Mouse (Mus musculus): ENCODE results near the gene Adamtsl4. TPM values are rescaled to one million over a fixed set of nuclear protein-coding genes. Genes with fewer than 3 reads are reported as not detected.
A peak's percentile ranks its signal among the peaks of the same experiment; 100 is the strongest.
"Not testable (repeated sequence)": the region's sequence is repeated elsewhere in the genome, so short reads cannot be mapped to it uniquely, and the experiment has no call there.

Adamtsl4 gene
- polyA plus RNA-seq, 1 experiment from 2014 or later, result 0.56 TPM

GRCm38 (mm10) chr3:95663486-95663885 is 24.2 kb downstream of the Adamtsl4 start:
- no peak overlapping the region for H3K27ac ChIP-seq (replicated peaks)
- 90% methylated on average over 2 of the region's 2 CpGs for WGBS

GRCm38 (mm10) chr3:95662724-95663449 is 24.8 kb downstream of the Adamtsl4 start:
- H3K4me2 ChIP-seq (replicated peaks), result no peak overlapping the region
- no peak overlapping the region for H3K9ac ChIP-seq (replicated peaks)
- ATAC-seq (replicated peaks), result no peak
- peaks cover 36% of the 10 kb centered on the region for H3K36me3 ChIP-seq
- no peak overlapping the region for H3K27ac ChIP-seq (replicated peaks)
- no peaks in the 10 kb centered on the region for H3K9me3 ChIP-seq
- peaks cover 60% of the 10 kb centered on the region for H3K4me1 ChIP-seq
- H3K27me3 ChIP-seq, result no peaks in the 10 kb centered on the region
- H3K4me3 ChIP-seq, result no peak overlapping the region
- 86% methylated on average over 7 of the region's 7 CpGs for WGBS

More at GRCm38 (mm10) chr3:95663486-95663885, 24.2 kb downstream of the Adamtsl4 start:
- H3K4me1 ChIP-seq, result peaks cover 65% of the 10 kb centered on the region
- H3K9me3 ChIP-seq, result no peaks in the 10 kb centered on the region
- no peaks in the 10 kb centered on the region for H3K27me3 ChIP-seq
- peaks cover 36% of the 10 kb centered on the region for H3K36me3 ChIP-seq
- no peak for ATAC-seq (replicated peaks)
- no peak overlapping the region for H3K4me3 ChIP-seq
- no peak overlapping the region for H3K4me2 ChIP-seq (replicated peaks)
- no peak overlapping the region for H3K9ac ChIP-seq (replicated peaks)

DNA sequence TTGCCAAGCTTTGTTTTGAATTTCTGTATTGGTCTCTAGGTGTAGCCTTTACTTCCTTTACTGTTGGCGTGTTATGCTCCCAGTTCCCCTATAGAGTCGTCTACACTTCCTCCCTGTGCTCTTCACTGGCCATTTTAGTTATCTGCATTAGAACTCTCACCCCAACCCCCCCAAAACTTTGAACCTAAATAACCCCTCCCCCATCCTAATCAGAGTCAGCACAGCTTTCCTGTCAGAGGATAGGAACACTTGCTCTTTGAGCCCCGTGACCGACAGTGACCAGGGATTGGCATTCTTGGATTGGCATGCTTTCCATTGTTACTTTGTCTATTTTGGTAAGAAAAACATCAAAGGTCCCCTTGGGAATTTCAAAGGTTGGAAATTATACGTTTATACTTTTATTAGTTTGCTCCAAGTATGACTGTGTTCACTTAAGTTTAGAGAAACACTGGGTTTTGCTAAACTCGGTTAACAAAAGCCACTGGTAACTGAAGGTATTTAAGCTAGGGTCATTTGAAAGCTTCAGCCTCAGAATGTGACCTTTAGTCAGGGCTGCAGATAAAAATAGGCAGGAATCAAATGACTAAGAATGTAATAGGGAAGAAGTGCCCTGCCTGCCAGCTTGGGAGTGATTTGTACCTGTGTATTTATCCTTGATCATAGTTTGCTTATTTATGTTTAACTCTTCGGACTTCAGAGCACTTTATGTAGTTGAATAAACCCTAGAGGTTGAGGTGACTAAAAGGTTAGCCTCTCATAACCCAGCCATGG is 25.6 kb downstream of the Adamtsl4 start:
- Histone ChIP-seq H3K4me3 (no peak overlapping the region), H3K9me3 (no peaks in the 10 kb centered on the region), H3K4me2 (replicated peaks) (no peak overlapping the region), H3K4me1 (peaks cover 56% of the 10 kb centered on the region), H3K9ac (replicated peaks) (no peak overlapping the region), H3K27ac (replicated peaks) (no peak overlapping the region), H3K36me3 (peaks cover 36% of the 10 kb centered on the region), H3K27me3 (no peaks in the 10 kb centered on the region)
- WGBS, result 80% methylated on average over 7 of the region's 7 CpGs
- no peak for ATAC-seq (replicated peaks)

GRCm38 (mm10) chr3:95660788-95661478 is 26.8 kb downstream of the Adamtsl4 start:
- Histone ChIP-seq H3K9ac (replicated peaks) (peak overlapping the region; percentile 99), H3K27ac (replicated peaks) (no peak overlapping the region), H3K4me3 (peak overlapping the region; percentile 80), H3K9me3 (no peaks in the 10 kb centered on the region), H3K4me2 (replicated peaks) (peak overlapping the region; percentile 79), H3K27me3 (no peaks in the 10 kb centered on the region), H3K4me1 (peaks cover 45% of the 10 kb centered on the region), H3K36me3 (peaks cover 33% of the 10 kb centered on the region)
- ATAC-seq (replicated peaks), result no peak
- 50% methylated on average over 2 of the region's 2 CpGs for WGBS

GRCm38 (mm10) chr3:95659948-95660347 is 27.8 kb downstream of the Adamtsl4 start:
- peaks cover 28% of the 10 kb centered on the region for H3K36me3 ChIP-seq
- H3K4me3 ChIP-seq, result peak overlapping the region; percentile 80
- H3K4me2 ChIP-seq (replicated peaks), result peak overlapping the region; percentile 79
- H3K27ac ChIP-seq (replicated peaks), result peak overlapping the region; percentile 98
- no peaks in the 10 kb centered on the region for H3K9me3 ChIP-seq
- no peak for ATAC-seq (replicated peaks)
- WGBS, result 2% methylated on average over 8 of the region's 8 CpGs
- no peaks in the 10 kb centered on the region for H3K27me3 ChIP-seq
- peak overlapping the region; percentile 99 for H3K9ac ChIP-seq (replicated peaks)
- H3K4me1 ChIP-seq, result peaks cover 45% of the 10 kb centered on the region

GRCm38 (mm10) chr3:95658868-95659712 is 28.6 kb downstream of the Adamtsl4 start:
- Histone ChIP-seq H3K36me3 (peaks cover 27% of the 10 kb centered on the region), H3K27ac (replicated peaks) (peak overlapping the region; percentile 98), H3K9me3 (no peaks in the 10 kb centered on the region), H3K9ac (replicated peaks) (peak overlapping the region; percentile 99), H3K27me3 (no peaks in the 10 kb centered on the region), H3K4me1 (peaks cover 43% of the 10 kb centered on the region), H3K4me2 (replicated peaks) (peak overlapping the region; percentile 79), H3K4me3 (peak overlapping the region; percentile 80)
- under 1% methylated on average over 110 of the region's 113 CpGs for whole genome bisulfite sequencing
- peak; percentile 60 for ATAC-seq (replicated peaks)

GRCm38 (mm10) chr3:95658236-95658867 is 29.4 kb downstream of the Adamtsl4 start, which contains the start of gene Mcl1:
Gene Mcl1 (plus strand): TSS chr3:95658788.
- Histone ChIP-seq H3K4me1 (peaks cover 37% of the 10 kb centered on the region), H3K27me3 (no peaks in the 10 kb centered on the region), H3K36me3 (peaks cover 20% of the 10 kb centered on the region), H3K9ac (replicated peaks) (peak within 1 kb of the TSS; percentile 99), H3K4me2 (replicated peaks) (peak within 1 kb of the TSS; percentile 79), H3K27ac (replicated peaks) (peak within 1 kb of the TSS; percentile 98), H3K4me3 (peak within 1 kb of the TSS; percentile 80), H3K9me3 (no peaks in the 10 kb centered on the region)
- peak; percentile 99 for ATAC-seq (replicated peaks)
- under 1% methylated on average over 43 of the region's 43 CpGs for WGBS

GRCm38 (mm10) chr3:95657711-95658110 is 30.0 kb downstream of the Adamtsl4 start:
- ATAC-seq (replicated peaks), result no peak
- no peaks in the 10 kb centered on the region for H3K27me3 ChIP-seq
- peaks cover 17% of the 10 kb centered on the region; the same call in 1 of the 2 replicates for H3K36me3 ChIP-seq
- peak overlapping the region; percentile 99; the same call in 1 of the 2 replicates for H3K9ac ChIP-seq (replicated peaks)
- H3K27ac ChIP-seq (replicated peaks), result peak overlapping the region; percentile 98
- H3K4me2 ChIP-seq (replicated peaks), result peak overlapping the region; percentile 79; the same call in 1 of the 2 replicates
- peaks cover 30% of the 10 kb centered on the region for H3K4me1 ChIP-seq
- peak overlapping the region; percentile 80 for H3K4me3 ChIP-seq
- no peaks in the 10 kb centered on the region for H3K9me3 ChIP-seq
- 92% methylated on average over 3 of the region's 3 CpGs for WGBS

- 94% methylated on average over 3 of the region's 3 CpGs for WGBS
These were observed 30.6 kb downstream of the Adamtsl4 start for GRCm38 (mm10) chr3:95657108-95657507.

DNA sequence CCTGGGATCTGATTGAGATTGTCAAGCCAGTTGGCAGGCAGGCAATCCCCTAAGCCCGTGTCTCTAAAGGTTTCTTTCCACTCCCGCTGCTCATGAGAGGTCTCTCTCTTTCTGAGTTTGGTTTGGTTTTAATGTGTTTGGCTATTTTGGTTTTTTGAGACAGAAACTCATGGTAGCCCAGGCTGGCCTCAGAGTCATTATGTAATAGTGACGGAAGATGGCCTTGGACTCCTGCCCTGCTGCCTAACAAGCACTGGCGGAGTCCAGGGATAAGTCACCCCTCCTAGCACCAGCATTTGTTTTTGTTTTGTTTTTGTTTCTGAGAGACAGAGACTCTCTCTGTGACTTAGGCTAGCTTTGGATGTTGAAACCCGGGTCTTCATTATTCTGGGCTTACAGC is 32.3 kb downstream of the Adamtsl4 start:
- H3K9me3 ChIP-seq, result no peaks in the 10 kb centered on the region
- H3K4me1 ChIP-seq, result peaks cover 8% of the 10 kb centered on the region
- H3K4me3 ChIP-seq, result no peak overlapping the region
- H3K36me3 ChIP-seq, result no peaks in the 10 kb centered on the region
- no peaks in the 10 kb centered on the region for H3K27me3 ChIP-seq
- 82% methylated on average over 5 of the region's 5 CpGs for WGBS
- no peak overlapping the region for H3K27ac ChIP-seq (replicated peaks)
- ATAC-seq (replicated peaks), result no peak
- H3K9ac ChIP-seq (replicated peaks), result no peak overlapping the region
- H3K4me2 ChIP-seq (replicated peaks), result no peak overlapping the region

More at GRCm38 (mm10) chr3:95657108-95657507, 30.6 kb downstream of the Adamtsl4 start:
- H3K9ac ChIP-seq (replicated peaks), result no peak overlapping the region
- H3K4me3 ChIP-seq, result no peak overlapping the region
- no peaks in the 10 kb centered on the region for H3K9me3 ChIP-seq
- H3K27me3 ChIP-seq, result no peaks in the 10 kb centered on the region
- no peak overlapping the region for H3K27ac ChIP-seq (replicated peaks)
- peaks cover 11% of the 10 kb centered on the region; the same call in 1 of the 2 replicates for H3K36me3 ChIP-seq
- H3K4me2 ChIP-seq (replicated peaks), result no peak overlapping the region
- H3K4me1 ChIP-seq, result peaks cover 24% of the 10 kb centered on the region
- no peak for ATAC-seq (replicated peaks)

DNA sequence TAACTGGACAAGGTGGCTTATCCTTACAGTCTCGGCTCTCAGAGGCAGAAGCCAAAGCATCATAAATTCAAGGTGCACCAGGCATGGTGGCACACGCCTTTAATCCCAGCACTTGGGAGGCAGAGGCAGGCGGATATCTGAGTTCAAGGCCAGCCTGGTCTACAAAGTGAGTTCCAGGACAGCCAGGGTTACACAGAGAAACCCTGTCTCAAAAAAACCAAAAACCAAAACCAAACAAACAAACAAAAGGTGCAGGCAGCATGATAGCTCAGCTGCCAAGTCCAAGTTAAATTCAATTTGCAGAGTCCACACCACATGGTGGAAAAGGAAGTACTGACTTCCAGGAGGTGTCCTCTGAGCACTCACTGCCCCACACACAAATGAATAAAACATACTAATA is 33.3 kb downstream of the Adamtsl4 start:
- 94% methylated on average over 3 of the region's 3 CpGs for WGBS
- not testable (repeated sequence) for H3K4me2 ChIP-seq (replicated peaks); H3K9ac ChIP-seq (replicated peaks); ATAC-seq (replicated peaks); H3K4me3 ChIP-seq; H3K27me3 ChIP-seq; H3K36me3 ChIP-seq; H3K9me3 ChIP-seq; H3K27ac ChIP-seq (replicated peaks); H3K4me1 ChIP-seq

All from forebrain, embryonic 15.5 days (tissue).